Mouse (Mus musculus): ENCODE data around the gene Inpp5a.

DNA sequence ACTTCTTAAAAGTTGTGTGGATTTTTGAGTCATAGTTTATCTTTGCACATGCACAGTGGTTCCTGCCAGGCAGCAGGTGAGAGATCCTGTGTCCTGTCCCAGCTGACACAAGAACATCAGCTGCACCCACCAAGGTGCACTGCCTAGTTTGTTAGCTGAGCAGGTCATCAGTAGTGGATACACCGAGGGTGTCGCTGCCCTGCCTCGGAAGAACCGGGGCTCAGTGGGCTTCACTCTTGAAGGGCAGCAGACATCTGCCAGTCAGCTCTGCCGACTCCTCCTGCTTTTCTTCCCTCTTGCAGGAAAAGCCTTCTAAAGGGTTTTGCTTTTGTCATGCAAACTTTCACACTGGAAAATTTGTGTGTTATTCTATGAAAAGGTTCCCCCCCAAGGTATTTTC lies 48.6 kb downstream of the Inpp5a start:
- TF ChIP-seq CTCF (IDR thresholded peaks at IDR 0.05; ENCODE audit: control insufficient read depth, insufficient read depth, insufficient replicate concordance, low read depth, low read length) (no peak), POLR2A (IDR thresholded peaks at IDR 0.05; ENCODE audit: control insufficient read depth, low read depth, low read length) (no peak)
